Comparison of ENCODE assay signal across 9 mouse cellular contexts in the genomic region with DNA sequence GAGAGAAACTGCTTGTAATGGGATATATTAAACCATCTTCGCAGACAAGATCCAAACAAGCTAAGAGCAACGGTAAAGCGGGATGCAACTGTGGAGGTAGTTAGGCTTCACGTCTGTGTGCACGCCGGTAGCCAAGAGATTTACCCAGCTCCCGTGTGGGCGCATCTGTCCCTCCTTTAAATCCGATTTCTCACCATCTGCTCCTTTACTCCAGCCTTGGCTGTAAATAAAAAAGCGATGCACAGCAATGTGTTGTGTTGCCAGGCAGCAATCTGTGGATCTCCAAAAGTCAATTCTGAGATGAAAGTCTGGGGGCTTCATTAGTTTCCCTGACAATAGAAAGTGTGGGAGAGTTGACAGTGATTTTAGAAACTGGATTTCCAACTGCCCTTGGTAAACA. TPM values are rescaled to one million over a fixed set of nuclear protein-coding genes. Genes with fewer than 3 reads are reported as not detected.
DNase-seq lines count a peak whose midpoint lies in the region; ATAC-seq and TF ChIP-seq lines count a peak whose summit lies in the region.
"Had no signal": no experiment of that assay in that cellular context is flagged by ENCODE, and none has a peak within 500 bp of the region (broad histone marks: within the 10 kb centered on the region; RNA-seq: fewer than 3 reads in every experiment).

No protein-coding gene starts in this region.

- peaks cover 33% of the 10 kb centered on the region for H3K4me1 ChIP-seq in spleen, adult 2 months (ENCODE audit: control insufficient read depth, insufficient read depth, insufficient read length)
- peaks cover 21% of the 10 kb centered on the region for H3K4me1 ChIP-seq in hindbrain, embryonic 15.5 days (replicated peaks)
- peaks cover 27% of the 10 kb centered on the region for H3K4me1 ChIP-seq in midbrain, embryonic 15.5 days

- no peak for TF ChIP-seq CTCF in spleen, adult 2 months (IDR thresholded peaks at IDR 0.05; ENCODE audit: extremely low read depth, insufficient read depth, insufficient read length, insufficient replicate concordance)

- no peaks in the 10 kb centered on the region for H3K9me3 ChIP-seq in hindbrain, embryonic 15.5 days
- no peaks in the 10 kb centered on the region for H3K9me3 ChIP-seq in midbrain, embryonic 15.5 days
- H3K9me3 ChIP-seq: heart, embryonic 13.5 days had no signal

- H3K9ac ChIP-seq in hindbrain, embryonic 15.5 days = no peak overlapping the region
- H3K9ac ChIP-seq in midbrain, embryonic 15.5 days = no peak overlapping the region
- H3K9ac ChIP-seq: heart, embryonic 13.5 days; liver, embryonic 14.5 days had no signal

- no peaks in the 10 kb centered on the region for H3K36me3 ChIP-seq in spleen, adult 2 months (ENCODE audit: control insufficient read depth, insufficient read depth, low read length)
- H3K36me3 ChIP-seq in hindbrain, embryonic 15.5 days = no peaks in the 10 kb centered on the region
- H3K36me3 ChIP-seq in midbrain, embryonic 15.5 days (replicated peaks) = no peaks in the 10 kb centered on the region
- H3K36me3 ChIP-seq: heart, embryonic 13.5 days had no signal

- no peak overlapping the region for H3K4me2 ChIP-seq in hindbrain, embryonic 15.5 days
- H3K4me2 ChIP-seq in midbrain, embryonic 15.5 days = no peak overlapping the region
- H3K4me2 ChIP-seq: heart, embryonic 13.5 days had no signal

- ATAC-seq in hindbrain, embryonic 15.5 days (ENCODE audit: low FRiP score, low read depth) = peak; percentile 55
- ATAC-seq in midbrain, embryonic 15.5 days (replicated peaks) = no peak

- WGBS in spleen, adult 2 months = 62% methylated on average over 10 of the region's 10 CpGs
- WGBS in hindbrain, embryonic 15.5 days = 30% methylated on average over 10 of the region's 10 CpGs
- WGBS in midbrain, embryonic 15.5 days = 34% methylated on average over 10 of the region's 10 CpGs

- no peak overlapping the region for H3K4me3 ChIP-seq in spleen, adult 2 months (ENCODE audit: extremely low read depth, insufficient read depth, insufficient read length)
- no peak overlapping the region for H3K4me3 ChIP-seq in hindbrain, embryonic 15.5 days
- no peak overlapping the region for H3K4me3 ChIP-seq in midbrain, embryonic 15.5 days
- H3K4me3 ChIP-seq: heart, embryonic 13.5 days had no signal

- peak overlapping the region; percentile 96 for H3K27ac ChIP-seq in spleen, adult 2 months (ENCODE audit: insufficient read depth, low read length)
- H3K27ac ChIP-seq in hindbrain, embryonic 15.5 days (replicated peaks) = peak overlapping the region; percentile 44
- 0 out of 2 replicates have a peak overlapping the region, but pooled peaks have one; percentile 35 for H3K27ac ChIP-seq in midbrain, embryonic 15.5 days
- H3K27ac ChIP-seq: heart, embryonic 13.5 days; liver, embryonic 14.5 days had no signal

- TF ChIP-seq POLR2A in spleen, adult 2 months (IDR thresholded peaks at IDR 0.05; ENCODE audit: low read depth, low read length) = no peak

- no peaks in the 10 kb centered on the region for H3K27me3 ChIP-seq in spleen, adult 2 months (ENCODE audit: control insufficient read depth, insufficient read depth, low read length)
- H3K27me3 ChIP-seq in hindbrain, embryonic 15.5 days = no peaks in the 10 kb centered on the region
- H3K27me3 ChIP-seq in midbrain, embryonic 15.5 days (replicated peaks) = no peaks in the 10 kb centered on the region
- H3K27me3 ChIP-seq: heart, embryonic 13.5 days had no signal

- DNase-seq in spleen, adult 2 months (ENCODE audit: low read depth in 1 of 2, low spot score in 2 of 2) = no peak
- no peak for DNase-seq in spleen, postnatal 10 days (ENCODE audit: low spot score in 2 of 2)
- DNase-seq in thymus, postnatal 10 days (ENCODE audit: low spot score in 2 of 2) = no peak
- DNase-seq in T-cell, adult 2 months (ENCODE audit: low spot score) = no peak
- no peak for DNase-seq in lung, adult 18-20 months

RNA-seq across cellular contexts. Expression of a gene that starts 57.6 kb away (rescaled TPM):
- polyA plus RNA-seq in spleen, adult 2 months (2012; rRNA removed) = 29.1 and 36.5 TPM in 2 replicates
- 78.3 and 86.0 TPM in 2 replicates for polyA plus RNA-seq in hindbrain, embryonic 15.5 days (2015; fragmentation: Nextera tagmentation; extraction: Ambion mirVana)
- polyA plus RNA-seq in midbrain, embryonic 15.5 days (2015; fragmentation: Nextera tagmentation; extraction: Ambion mirVana) = 87.9 and 104 TPM in 2 replicates

Comparison
In these comparisons a context has a peak if more than half of its experiments do, and no peak if none do; other contexts are left out.
1. H3K27ac ChIP-seq: peak in every context shown above with its lines; median percentile 96 in spleen, adult 2 months; 44 in hindbrain, embryonic 15.5 days; 35 in midbrain, embryonic 15.5 days.